Mouse (Mus musculus): Measurements from ENCODE around the gene Dap. TPM values are rescaled to one million over a fixed set of nuclear protein-coding genes. Genes with fewer than 3 reads are reported as not detected.

Gene Dap
- polyA plus RNA-seq, 1 experiment from 2014 or later, result 32.9 TPM

- H3K4me1 ChIP-seq, result peaks cover 12% of the 10 kb centered on the region
- H3K27ac ChIP-seq (replicated peaks), result no peak overlapping the region
- no peaks in the 10 kb centered on the region for H3K27me3 ChIP-seq (ENCODE audit: low read depth, poor library complexity, severe bottlenecking)
- no peak for DNase-seq (ENCODE audit: low spot score)
- peaks cover 6% of the 10 kb centered on the region for H3K36me3 ChIP-seq
- H3K4me3 ChIP-seq, result no peak overlapping the region
- H3K9me3 ChIP-seq (replicated peaks), result peaks cover 5% of the 10 kb centered on the region; the same call in 1 of the 2 replicates
- whole genome bisulfite sequencing, result 90% methylated on average over 10 of the region's 10 CpGs
These were observed 19.1 kb downstream of the Dap start for GRCm38 (mm10) chr15:31243260-31243659.

- no peaks in the 10 kb centered on the region for H3K27me3 ChIP-seq (ENCODE audit: low read depth, poor library complexity, severe bottlenecking)
- peaks cover 17% of the 10 kb centered on the region for H3K4me1 ChIP-seq
- 95% methylated on average over 17 of the region's 17 CpGs for WGBS
- peaks cover 6% of the 10 kb centered on the region for H3K36me3 ChIP-seq
- H3K27ac ChIP-seq (replicated peaks), result no peak overlapping the region
- no peak overlapping the region for H3K4me3 ChIP-seq
- H3K9me3 ChIP-seq (replicated peaks), result peaks cover 5% of the 10 kb centered on the region; the same call in 1 of the 2 replicates
- no peak for DNase-seq (ENCODE audit: low spot score)
These were observed 20.8 kb downstream of the Dap start for GRCm38 (mm10) chr15:31244696-31245445.

- DNase-seq (ENCODE audit: low spot score), result no peak
- peaks cover 5% of the 10 kb centered on the region; the same call in 1 of the 2 replicates for H3K9me3 ChIP-seq (replicated peaks)
- H3K4me1 ChIP-seq, result peaks cover 17% of the 10 kb centered on the region
- peaks cover 6% of the 10 kb centered on the region for H3K36me3 ChIP-seq
- H3K27me3 ChIP-seq (ENCODE audit: low read depth, poor library complexity, severe bottlenecking), result no peaks in the 10 kb centered on the region
- no peak overlapping the region for H3K27ac ChIP-seq (replicated peaks)
- 82% methylated on average over 9 of the region's 9 CpGs for WGBS
- H3K4me3 ChIP-seq, result no peak overlapping the region
These were observed 21.8 kb downstream of the Dap start for GRCm38 (mm10) chr15:31245934-31246333.

- Histone ChIP-seq H3K4me3 (no peak overlapping the region), H3K27ac (replicated peaks) (peak overlapping the region; percentile 46; the same call in 1 of the 2 replicates), H3K9me3 (replicated peaks) (peaks cover 2% of the 10 kb centered on the region; the same call in 1 of the 2 replicates), H3K27me3 (ENCODE audit: low read depth, poor library complexity, severe bottlenecking) (no peaks in the 10 kb centered on the region), H3K4me1 (peaks cover 17% of the 10 kb centered on the region), H3K36me3 (peaks cover 2% of the 10 kb centered on the region)
- 60% methylated on average over 9 of the region's 9 CpGs for WGBS
- DNase-seq (ENCODE audit: low spot score), result no peak
These were observed 22.9 kb downstream of the Dap start for GRCm38 (mm10) chr15:31247035-31247434.

GRCm38 (mm10) chr15:31248882-31249281 is 24.8 kb downstream of the Dap start:
- no peak overlapping the region for H3K4me3 ChIP-seq
- H3K9me3 ChIP-seq (replicated peaks), result no peaks in the 10 kb centered on the region
- no peaks in the 10 kb centered on the region for H3K36me3 ChIP-seq
- H3K4me1 ChIP-seq, result peaks cover 17% of the 10 kb centered on the region
- WGBS, result 83% methylated on average over 7 of the region's 7 CpGs
- DNase-seq (ENCODE audit: low spot score), result no peak
- H3K27me3 ChIP-seq (ENCODE audit: low read depth, poor library complexity, severe bottlenecking), result no peaks in the 10 kb centered on the region
- H3K27ac ChIP-seq (replicated peaks), result 0 out of 2 replicates have a peak overlapping the region, but pooled peaks have one; percentile 28

- no peak for DNase-seq (ENCODE audit: low spot score)
- peaks cover 17% of the 10 kb centered on the region for H3K4me1 ChIP-seq
- H3K36me3 ChIP-seq, result no peaks in the 10 kb centered on the region
- WGBS, result 87% methylated on average over 2 of the region's 2 CpGs
- no peak overlapping the region for H3K27ac ChIP-seq (replicated peaks)
- H3K4me3 ChIP-seq, result no peak overlapping the region
- H3K27me3 ChIP-seq (ENCODE audit: low read depth, poor library complexity, severe bottlenecking), result no peaks in the 10 kb centered on the region
- H3K9me3 ChIP-seq (replicated peaks), result no peaks in the 10 kb centered on the region
These were observed 25.9 kb downstream of the Dap start for GRCm38 (mm10) chr15:31250027-31250426.

GRCm38 (mm10) chr15:31250676-31251075 is 26.6 kb downstream of the Dap start:
- Histone ChIP-seq H3K36me3 (no peaks in the 10 kb centered on the region), H3K27ac (replicated peaks) (no peak overlapping the region), H3K4me3 (no peak overlapping the region), H3K4me1 (peaks cover 17% of the 10 kb centered on the region), H3K9me3 (replicated peaks) (no peaks in the 10 kb centered on the region), H3K27me3 (ENCODE audit: low read depth, poor library complexity, severe bottlenecking) (no peaks in the 10 kb centered on the region)
- WGBS, result 92% methylated on average over 3 of the region's 3 CpGs
- DNase-seq (ENCODE audit: low spot score), result no peak

GRCm38 (mm10) chr15:31251189-31251588 is 27.1 kb downstream of the Dap start:
- H3K4me1 ChIP-seq, result peaks cover 17% of the 10 kb centered on the region
- DNase-seq (ENCODE audit: low spot score), result no peak
- 94% methylated on average over 6 of the region's 6 CpGs for WGBS
- no peaks in the 10 kb centered on the region for H3K27me3 ChIP-seq (ENCODE audit: low read depth, poor library complexity, severe bottlenecking)
- H3K27ac ChIP-seq (replicated peaks), result no peak overlapping the region
- no peaks in the 10 kb centered on the region for H3K36me3 ChIP-seq
- no peaks in the 10 kb centered on the region for H3K9me3 ChIP-seq (replicated peaks)
- H3K4me3 ChIP-seq, result no peak overlapping the region

- Histone ChIP-seq H3K9me3 (replicated peaks) (no peaks in the 10 kb centered on the region), H3K36me3 (no peaks in the 10 kb centered on the region), H3K27me3 (ENCODE audit: low read depth, poor library complexity, severe bottlenecking) (no peaks in the 10 kb centered on the region), H3K4me1 (peaks cover 12% of the 10 kb centered on the region; the same call in 1 of the 2 replicates), H3K27ac (replicated peaks) (no peak overlapping the region), H3K4me3 (no peak overlapping the region)
- no peak for DNase-seq (ENCODE audit: low spot score)
- 93% methylated on average over 16 of the region's 16 CpGs for WGBS
These were observed 28.6 kb downstream of the Dap start for GRCm38 (mm10) chr15:31252590-31253311.

- no peaks in the 10 kb centered on the region for H3K27me3 ChIP-seq (ENCODE audit: low read depth, poor library complexity, severe bottlenecking)
- H3K9me3 ChIP-seq (replicated peaks), result no peaks in the 10 kb centered on the region
- no peak overlapping the region for H3K4me3 ChIP-seq
- 75% methylated on average over 8 of the region's 8 CpGs for WGBS
- 0 out of 2 replicates have a peak overlapping the region, but pooled peaks have one; percentile 49 for H3K27ac ChIP-seq (replicated peaks)
- no peaks in the 10 kb centered on the region for H3K36me3 ChIP-seq
- H3K4me1 ChIP-seq, result peaks cover 6% of the 10 kb centered on the region; the same call in 1 of the 2 replicates
- no peak for DNase-seq (ENCODE audit: low spot score)
These were observed 29.3 kb downstream of the Dap start for GRCm38 (mm10) chr15:31253380-31253779.

GRCm38 (mm10) chr15:31253963-31254362 is 29.8 kb downstream of the Dap start:
- 91% methylated on average over 4 of the region's 4 CpGs for WGBS
- Histone ChIP-seq H3K4me1 (peaks cover 3% of the 10 kb centered on the region; the same call in 1 of the 2 replicates), H3K4me3 (no peak overlapping the region), H3K27me3 (ENCODE audit: low read depth, poor library complexity, severe bottlenecking) (no peaks in the 10 kb centered on the region), H3K36me3 (no peaks in the 10 kb centered on the region), H3K27ac (replicated peaks) (0 out of 2 replicates have a peak overlapping the region, but pooled peaks have one; percentile 49), H3K9me3 (replicated peaks) (no peaks in the 10 kb centered on the region)
- DNase-seq (ENCODE audit: low spot score), result no peak

GRCm38 (mm10) chr15:31254939-31255535 is 30.9 kb downstream of the Dap start:
- DNase-seq (ENCODE audit: low spot score), result no peak
- H3K36me3 ChIP-seq, result no peaks in the 10 kb centered on the region
- no peak overlapping the region for H3K27ac ChIP-seq (replicated peaks)
- H3K4me3 ChIP-seq, result no peak overlapping the region
- H3K4me1 ChIP-seq, result peaks cover 3% of the 10 kb centered on the region; the same call in 1 of the 2 replicates
- H3K27me3 ChIP-seq (ENCODE audit: low read depth, poor library complexity, severe bottlenecking), result no peaks in the 10 kb centered on the region
- WGBS, result 91% methylated on average over 9 of the region's 9 CpGs
- H3K9me3 ChIP-seq (replicated peaks), result no peaks in the 10 kb centered on the region

Measured in midbrain, embryonic 10.5 days (tissue).